Mouse (Mus musculus) ovary, postnatal 14 days (tissue): ENCODE measurements around the gene Cxcl10.

Experiments used
- DNase-seq: peaks from one replicate; pipeline ENCODE4 v3.0.0; 2022; ENCODE audit warnings: low spot score

The Cxcl10 gene

GRCm38 (mm10) chr5:92348794-92349413 lies at the start of gene Cxcl10:
Gene Cxcl10 (minus strand): TSS chr5:92348889.
- no peak for DNase-seq

- DNase-seq, result peak; percentile 77
These were observed 49.5 kb upstream of the Cxcl10 start for GRCm38 (mm10) chr5:92398153-92398552.

DNA sequence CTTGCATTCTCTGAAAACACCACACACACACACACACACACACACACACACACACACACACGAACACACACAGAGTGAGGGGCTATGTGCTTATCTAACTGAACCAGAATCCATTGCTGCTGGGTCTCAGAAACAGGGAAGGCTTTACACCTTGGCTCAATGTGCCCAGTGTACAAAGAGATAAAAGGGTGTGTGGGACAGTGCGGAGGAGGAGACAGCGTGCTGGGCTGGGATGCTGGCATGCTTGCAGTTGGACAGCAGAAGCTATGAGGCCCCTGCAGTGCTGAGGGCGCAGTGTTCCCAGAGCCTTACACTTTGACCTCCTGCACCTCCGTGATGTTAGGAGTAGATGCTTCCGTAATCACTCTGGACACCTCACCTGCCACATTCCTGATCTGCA lies 47.8 kb upstream of the Cxcl10 start:
- DNase-seq, result no peak

DNA sequence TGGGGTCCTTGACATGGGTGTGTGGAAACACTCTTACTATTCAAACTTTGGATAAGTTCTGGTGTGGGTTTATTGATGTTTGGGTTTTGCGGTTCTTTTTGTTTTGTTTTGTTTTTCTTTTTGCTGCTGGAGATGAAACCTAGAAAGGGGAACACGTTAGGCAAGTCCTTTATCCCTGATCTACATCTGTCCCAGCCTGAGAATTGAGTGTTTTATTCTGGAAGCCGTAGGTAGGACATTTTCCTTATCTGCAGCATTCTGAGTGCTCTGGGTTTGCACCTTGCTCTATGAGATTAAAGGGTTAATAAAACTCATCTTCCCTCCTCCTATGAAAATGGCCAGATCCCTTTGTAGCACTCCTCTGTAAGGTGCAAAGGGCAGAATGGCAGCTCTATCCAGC lies 47.1 kb upstream of the Cxcl10 start:
- DNase-seq, result no peak

DNA sequence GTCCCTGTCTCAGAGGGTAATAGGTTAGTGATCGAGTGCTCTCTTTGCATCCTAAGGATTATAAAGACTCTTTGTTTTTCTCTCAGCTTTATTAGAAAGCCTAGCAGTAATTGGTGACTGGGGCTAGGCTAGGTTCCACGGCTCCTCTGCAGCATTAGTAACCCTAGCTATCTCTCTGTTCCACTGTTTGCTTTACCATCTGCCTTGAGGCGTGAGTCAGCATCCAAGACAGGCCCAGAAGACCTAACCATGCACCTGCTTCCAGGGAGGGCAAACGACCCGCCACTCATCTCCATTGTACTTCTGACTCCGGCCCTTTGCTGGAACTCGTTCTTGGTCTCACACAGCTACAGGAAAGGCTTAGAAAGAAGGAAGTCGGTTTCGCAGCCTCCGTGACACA lies 45.2 kb upstream of the Cxcl10 start:
- no peak for DNase-seq

DNA sequence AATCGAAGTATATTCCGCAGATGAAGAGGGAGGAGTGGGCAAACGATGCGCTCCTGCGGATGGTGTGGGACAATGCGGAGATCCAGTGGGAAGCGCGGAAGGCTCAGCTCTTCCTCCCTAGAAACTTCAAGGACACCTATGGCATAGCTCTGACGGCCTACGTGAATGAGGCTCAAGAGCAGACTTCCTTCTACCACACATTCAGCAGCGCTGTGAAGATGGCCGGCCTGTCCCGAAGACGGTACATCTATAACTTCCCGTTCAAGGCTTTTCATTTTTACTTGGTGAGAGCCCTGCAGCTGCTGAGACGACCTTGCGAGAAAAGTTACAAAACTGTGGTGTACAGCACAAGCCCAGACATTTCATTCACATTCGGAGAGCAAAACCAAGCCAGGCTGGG lies 43.9 kb upstream of the Cxcl10 start:
- no peak for DNase-seq

- DNase-seq, result no peak
These were observed 41.9 kb upstream of the Cxcl10 start for GRCm38 (mm10) chr5:92390615-92391014.

GRCm38 (mm10) chr5:92389977-92390376 lies 41.3 kb upstream of the Cxcl10 start:
- no peak for DNase-seq

DNA sequence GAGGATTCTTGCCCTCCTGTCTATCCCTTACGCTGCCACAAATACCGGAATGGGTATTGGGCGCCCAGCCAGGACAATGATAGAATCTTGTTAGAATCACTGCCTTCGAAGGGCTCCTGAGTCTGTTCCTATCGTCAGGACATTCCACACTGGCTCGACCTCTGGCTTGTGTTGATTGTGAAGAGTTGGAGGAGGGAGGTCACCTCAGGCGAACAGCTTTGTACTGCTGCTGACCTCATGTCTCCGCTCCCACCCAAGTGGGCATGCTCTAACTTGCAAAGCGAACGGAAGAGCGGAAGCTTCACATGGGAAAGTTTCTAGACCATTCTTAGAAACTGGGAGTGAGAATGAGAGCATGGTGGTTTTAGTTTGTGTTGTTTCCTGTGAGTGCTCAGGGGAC lies 38.7 kb upstream of the Cxcl10 start:
- no peak for DNase-seq

DNA sequence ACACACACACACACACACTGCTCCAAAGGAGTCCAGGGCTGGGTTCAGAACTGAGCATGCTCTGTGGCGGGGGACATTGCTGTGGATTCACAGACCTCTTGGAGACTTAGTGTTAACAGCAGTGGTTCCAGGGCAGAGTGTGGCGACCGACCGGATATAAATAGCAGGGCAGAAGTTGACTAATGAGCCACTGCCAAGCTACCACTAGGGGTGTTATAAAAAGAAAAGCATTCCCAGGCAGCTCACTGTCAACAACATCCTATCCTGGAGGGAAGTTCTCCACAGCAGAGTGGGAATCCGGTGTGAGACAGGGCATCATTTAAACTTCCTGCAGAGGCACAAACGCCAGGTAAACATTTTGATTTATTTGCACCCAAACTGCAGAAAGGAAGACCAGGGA lies 38.0 kb upstream of the Cxcl10 start:
- no peak for DNase-seq

GRCm38 (mm10) chr5:92386102-92386501 lies 37.4 kb upstream of the Cxcl10 start:
- no peak for DNase-seq

GRCm38 (mm10) chr5:92384855-92385254 lies 36.2 kb upstream of the Cxcl10 start:
- DNase-seq, result no peak

- no peak for DNase-seq
These were observed 35.1 kb upstream of the Cxcl10 start for GRCm38 (mm10) chr5:92383747-92384146.

GRCm38 (mm10) chr5:92382349-92382679 lies 33.6 kb upstream of the Cxcl10 start:
- DNase-seq, result no peak

DNA sequence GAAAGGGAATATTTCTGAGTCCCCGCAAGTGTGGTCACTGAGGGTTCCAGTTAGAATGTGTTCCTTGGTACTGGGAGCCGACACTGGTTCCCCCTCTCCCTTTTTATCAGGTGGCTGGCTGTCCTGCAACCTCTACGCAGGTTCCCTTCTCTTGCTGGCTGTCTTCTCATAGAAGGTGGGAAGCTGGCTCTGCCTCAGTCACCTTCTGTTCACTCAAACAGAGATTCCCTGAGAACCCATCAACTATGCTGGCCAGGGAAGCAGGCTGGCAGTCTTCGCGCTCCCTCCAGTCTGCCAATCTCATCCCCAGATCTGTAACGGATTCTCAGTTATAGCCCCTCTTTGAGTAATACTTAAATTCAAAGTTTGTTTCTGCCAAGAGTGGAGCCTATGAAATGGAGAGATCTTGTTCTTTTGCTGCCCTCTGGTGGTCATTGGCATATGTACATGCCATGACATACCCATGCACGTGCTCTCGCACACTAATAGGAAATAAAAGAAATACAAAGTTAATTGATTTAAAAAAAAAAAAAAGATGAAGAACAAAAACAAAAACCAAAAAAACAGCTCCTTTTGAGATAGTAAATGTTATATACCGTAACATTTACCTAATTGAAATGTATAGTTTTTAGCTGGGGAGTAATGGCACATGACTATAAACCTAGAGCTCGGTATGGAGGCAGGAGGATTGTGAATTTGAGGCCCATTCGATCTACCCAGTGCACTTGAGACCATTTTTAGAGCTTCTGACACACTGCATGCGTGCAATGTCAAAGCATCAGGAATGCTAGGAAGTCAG lies 33.1 kb upstream of the Cxcl10 start:
- peak; percentile 74 for DNase-seq

DNA sequence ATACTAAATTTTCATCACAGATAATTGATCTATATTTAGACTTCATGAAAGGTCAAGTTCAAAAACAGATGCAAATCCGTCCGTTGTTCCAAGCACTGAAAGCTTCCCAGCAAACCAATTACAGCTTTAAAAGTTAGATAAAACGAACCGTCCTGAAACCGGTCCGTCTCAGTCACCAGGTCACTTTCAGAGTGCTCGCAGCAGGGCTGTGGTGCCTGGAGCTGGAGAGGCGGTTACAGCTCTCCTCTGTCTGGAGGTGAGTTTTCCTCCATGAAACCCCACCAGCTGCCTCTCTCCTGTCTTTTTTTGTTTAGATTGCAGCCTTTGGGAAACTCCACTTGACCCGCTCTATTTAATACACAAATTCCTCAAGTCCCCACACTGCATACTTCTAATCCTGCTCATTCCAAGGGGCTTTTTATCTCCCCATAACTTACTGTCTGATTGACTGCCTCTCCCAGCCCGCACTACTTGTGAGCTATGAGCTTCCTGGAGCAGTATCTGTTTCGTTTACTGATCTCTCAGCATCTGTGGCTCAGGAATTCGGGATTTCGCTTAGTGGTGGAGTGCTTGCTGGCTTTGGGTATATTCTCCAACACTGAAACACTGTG lies 28.2 kb upstream of the Cxcl10 start:
- no peak for DNase-seq

DNA sequence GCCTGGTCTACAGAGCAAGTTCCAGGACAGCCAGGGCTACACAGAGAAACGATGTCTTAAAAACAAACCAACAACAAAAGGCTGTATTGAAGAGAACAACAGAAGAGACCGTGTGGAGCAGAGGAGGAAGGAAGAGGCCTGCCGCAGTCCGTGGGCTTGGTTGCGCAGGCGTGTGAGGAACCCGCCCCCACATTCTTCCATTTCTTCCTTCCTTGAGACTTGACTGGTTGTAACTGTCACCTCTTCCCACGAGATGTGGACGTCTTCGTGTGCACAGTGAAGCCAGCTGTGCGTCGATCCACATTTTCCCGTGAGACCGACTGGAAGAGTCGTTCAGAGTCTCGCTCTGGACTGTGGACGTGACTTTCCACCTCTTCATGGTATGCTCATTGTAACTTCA lies 26.7 kb upstream of the Cxcl10 start:
- DNase-seq, result no peak

GRCm38 (mm10) chr5:92374721-92375142 lies 26.0 kb upstream of the Cxcl10 start:
- no peak for DNase-seq

- DNase-seq, result no peak
These were observed 23.9 kb upstream of the Cxcl10 start for GRCm38 (mm10) chr5:92372605-92373004.

DNA sequence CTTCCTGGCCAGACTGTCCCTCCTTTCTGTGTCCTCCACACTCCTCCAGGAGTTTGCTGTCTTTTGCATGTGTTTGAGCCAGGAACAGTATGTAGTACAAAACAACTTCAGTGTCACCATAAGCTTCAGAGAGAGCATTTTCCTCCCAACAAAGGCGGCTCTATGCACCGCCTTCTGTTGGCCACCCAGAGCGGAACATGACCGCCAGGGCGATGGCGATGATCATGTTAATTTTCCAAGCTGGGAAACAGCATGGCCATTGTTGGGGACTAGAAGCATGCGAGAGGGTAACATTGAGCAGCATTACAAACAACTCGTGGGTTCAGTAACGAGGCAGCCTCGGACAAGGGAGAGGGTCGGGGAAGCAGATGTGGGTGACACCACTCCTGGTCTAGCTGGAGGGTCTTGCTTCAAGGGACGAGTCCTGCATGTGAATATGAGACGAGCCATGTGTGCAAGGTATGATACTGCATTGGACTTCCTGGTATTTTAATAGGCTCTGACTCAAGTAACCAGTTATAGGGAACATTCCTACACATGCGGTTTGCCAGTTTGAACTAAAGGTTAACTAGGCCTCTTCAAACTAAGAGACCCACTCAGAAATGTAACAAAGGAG lies 22.8 kb upstream of the Cxcl10 start:
- no peak for DNase-seq

DNA sequence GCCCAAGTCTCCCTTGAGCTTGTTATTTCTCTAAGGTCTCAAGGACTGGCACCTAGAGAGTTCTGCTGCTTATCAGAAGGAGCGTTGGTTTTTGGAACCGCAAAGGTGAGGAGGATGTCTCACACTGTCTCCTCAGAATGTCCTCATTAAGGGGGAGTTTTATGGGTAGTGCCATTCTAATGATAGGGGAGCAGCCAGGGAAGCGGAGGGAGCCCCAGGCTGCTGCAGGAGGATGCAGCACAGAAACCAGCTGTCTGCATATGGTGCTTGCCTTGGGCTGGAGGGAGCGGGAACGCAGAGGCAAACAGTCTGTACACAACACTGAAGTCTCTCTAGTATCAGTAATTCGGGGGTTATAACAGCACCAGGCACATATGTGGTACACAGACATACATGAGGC lies 22.2 kb upstream of the Cxcl10 start:
- DNase-seq, result no peak

DNA sequence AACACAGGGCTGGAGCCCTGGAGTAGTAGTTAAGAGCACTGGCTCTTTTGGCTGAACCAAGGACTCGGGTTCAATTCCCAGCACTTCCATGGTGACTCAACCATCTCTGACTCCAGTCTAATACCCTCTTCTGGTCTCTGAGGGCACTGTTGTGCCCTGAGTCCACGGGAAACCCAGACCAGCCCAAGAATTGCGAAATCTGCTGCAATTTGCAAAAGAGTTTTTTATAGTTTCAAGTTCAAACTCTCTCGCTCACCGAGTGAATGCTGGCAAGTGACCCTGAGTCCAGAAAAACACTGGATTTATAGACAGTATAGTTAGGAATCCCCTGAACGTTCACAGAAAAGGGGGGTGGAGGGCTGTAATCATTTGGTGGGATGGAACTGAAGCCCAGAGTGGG lies 21.7 kb upstream of the Cxcl10 start:
- no peak for DNase-seq
